Mouse (Mus musculus) small intestine, adult 2 months (tissue): ENCODE data around the gene Kifc1.

ENCODE experiments used
- CTCF ChIP-seq: fragments of 200-500 bp; IDR thresholded peaks from 2 replicates; pipeline ENCODE4 v1.5.1; 2012; ENCODE audit warnings: low read depth, mild to moderate bottlenecking, control low read depth, inconsistent platforms, low read length, moderate library complexity, mixed read lengths; ENCODE audit not compliant: insufficient replicate concordance, insufficient read length; ENCODE audit errors: extremely low read depth
- POLR2A ChIP-seq: fragments of 200-500 bp; IDR thresholded peaks from 2 replicates; pipeline ENCODE4 v1.6.1; 2012; ENCODE audit warnings: low read depth, mild to moderate bottlenecking, control low read depth, inconsistent platforms, low read length, moderate library complexity

DNA sequence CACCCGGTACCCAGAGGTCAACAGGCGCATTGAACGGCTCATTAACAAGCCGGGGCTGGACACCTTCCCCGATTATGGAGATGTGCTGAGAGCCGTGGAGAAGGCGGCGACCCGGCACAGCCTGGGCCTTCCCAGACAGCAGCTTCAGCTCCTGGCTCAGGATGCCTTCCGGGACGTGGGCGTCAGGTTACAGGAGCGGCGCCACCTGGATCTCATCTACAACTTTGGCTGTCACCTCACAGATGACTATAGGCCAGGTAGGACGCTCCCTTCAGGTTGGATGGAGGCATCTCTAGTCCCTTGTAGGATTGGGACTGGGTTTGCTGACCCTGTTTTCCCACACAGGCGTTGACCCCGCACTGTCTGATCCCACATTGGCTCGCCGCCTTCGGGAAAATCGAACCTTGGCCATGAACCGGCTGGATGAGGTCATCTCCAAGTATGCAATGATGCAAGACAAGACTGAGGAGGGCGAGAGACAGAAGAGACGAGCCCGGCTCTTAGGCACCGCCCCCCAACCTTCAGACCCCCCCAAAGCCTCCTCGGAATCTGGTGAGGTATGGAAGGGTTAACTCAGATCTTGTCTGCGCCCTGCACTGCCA, 21.5 kb upstream of the Kifc1 start:
- TF ChIP-seq CTCF = no peak
- no peak for TF ChIP-seq POLR2A
